28 mouse cellular contexts compared by ENCODE assay signal in genomic region chr9:29074494-29074893, GRCm38 (mm10).
A peak's percentile ranks its signal among the peaks of the same experiment; 100 is the strongest.
DNase-seq lines count a peak whose midpoint lies in the region; ATAC-seq lines count a peak whose summit lies in the region.
"Had no signal": no experiment of that assay in that cellular context is flagged by ENCODE, and none has a peak within 500 bp of the region (broad histone marks: within the 10 kb centered on the region; RNA-seq: fewer than 3 reads in every experiment).

No protein-coding gene starts in this region.

- H3K9me3 ChIP-seq in neural tube, embryonic 13.5 days: no peaks in the 10 kb centered on the region
- H3K9me3 ChIP-seq: hindbrain, embryonic 13.5 days; limb, embryonic 10.5 days; limb, embryonic 15.5 days; liver, embryonic 13.5 days; midbrain, embryonic 15.5 days; neural tube, embryonic 12.5 days had no signal

- 79% methylated on average over 2 of the region's 2 CpGs for WGBS in neural tube, embryonic 13.5 days

- H3K27me3 ChIP-seq in neural tube, embryonic 13.5 days: no peaks in the 10 kb centered on the region
- H3K27me3 ChIP-seq: hindbrain, embryonic 13.5 days; limb, embryonic 15.5 days; liver, embryonic 13.5 days; midbrain, embryonic 15.5 days; neural tube, embryonic 12.5 days had no signal

- peak; percentile 23 for DNase-seq in heart, adult 11 months
- DNase-seq in heart, postnatal 10 days: no peak
- DNase-seq in neural tube, embryonic 10.5 days (ENCODE audit: extremely low spot score, low spot score): no peak
- peak; percentile 90 for DNase-seq in cerebellum, adult 9-10 months
- DNase-seq in cerebellum, postnatal 36 days: peak; percentile 78 to 82
- no peak for DNase-seq in gastrocnemius, postnatal 36 days
- DNase-seq: adrenal gland, adult 2 months; heart, adult 18-20 months; heart, postnatal 4 days; kidney, adult 18-20 months; kidney, postnatal 4 days; liver, embryonic 13.5 days; lung, embryonic 14.5 days; lung, postnatal 14 days; thymus, adult 2 months; thymus, postnatal 36 days had no signal

- H3K4me3 ChIP-seq in neural tube, embryonic 13.5 days: no peak overlapping the region
- H3K4me3 ChIP-seq: erythroblast, embryonic 14.5 days; hindbrain, embryonic 13.5 days; limb, embryonic 10.5 days; limb, embryonic 15.5 days; liver, embryonic 13.5 days; midbrain, embryonic 15.5 days; neural tube, embryonic 12.5 days had no signal

- H3K27ac ChIP-seq in neural tube, embryonic 13.5 days (replicated peaks): 0 out of 2 replicates have a peak overlapping the region, but pooled peaks have one; percentile 1
- H3K27ac ChIP-seq: hindbrain, embryonic 13.5 days; kidney, postnatal 0 days; limb, embryonic 10.5 days; limb, embryonic 15.5 days; liver, embryonic 13.5 days; midbrain, embryonic 15.5 days; neural tube, embryonic 12.5 days had no signal

- no peaks in the 10 kb centered on the region for H3K36me3 ChIP-seq in neural tube, embryonic 13.5 days
- H3K36me3 ChIP-seq: hindbrain, embryonic 13.5 days; limb, embryonic 10.5 days; limb, embryonic 15.5 days; liver, embryonic 13.5 days; midbrain, embryonic 15.5 days; neural tube, embryonic 12.5 days had no signal

- intact Hi-C loops in heart, postnatal 10 days (cut with DNase I): no loop called here
- intact Hi-C loops in gastrocnemius, postnatal 36 days (cut with DNase I): no loop called here

- ATAC-seq in neural tube, embryonic 13.5 days (ENCODE audit: low read depth): no peak
- no peak for ATAC-seq in granulocyte monocyte progenitor cell, adult 5-6 weeks (replicated peaks; ENCODE audit: poor library complexity, severe bottlenecking)
- ATAC-seq: forebrain, embryonic 16.5 days; inflammation-experienced regulatory T-cells, adult 6 months had no signal

- no peak overlapping the region for H3K9ac ChIP-seq in neural tube, embryonic 13.5 days
- H3K9ac ChIP-seq: hindbrain, embryonic 13.5 days; limb, embryonic 15.5 days; liver, embryonic 13.5 days; lung, embryonic 14.5 days; midbrain, embryonic 15.5 days; neural tube, embryonic 12.5 days had no signal

- peaks cover 29% of the 10 kb centered on the region for H3K4me1 ChIP-seq in neural tube, embryonic 13.5 days (replicated peaks)
- H3K4me1 ChIP-seq: limb, embryonic 15.5 days; liver, embryonic 13.5 days had no signal

- no peak overlapping the region for H3K4me2 ChIP-seq in neural tube, embryonic 13.5 days
- H3K4me2 ChIP-seq: heart, embryonic 11.5 days; hindbrain, embryonic 13.5 days; limb, embryonic 15.5 days; liver, embryonic 13.5 days; lung, embryonic 14.5 days; midbrain, embryonic 15.5 days; neural tube, embryonic 12.5 days had no signal

Comparison
In these comparisons a context has a peak if more than half of its experiments do, and no peak if none do; other contexts are left out.
1. DNase-seq: peak in heart, adult 11 months (single experiment), cerebellum, adult 9-10 months (single experiment) and cerebellum, postnatal 36 days (2 of 2); none in heart, postnatal 10 days (0 of 2), neural tube, embryonic 10.5 days (single experiment) and gastrocnemius, postnatal 36 days (0 of 2).